Mouse (Mus musculus) brain, adult 2 months (tissue): ENCODE results near the gene Duoxa1.
A peak's percentile ranks its signal among the peaks of the same experiment; 100 is the strongest.
"Not testable (repeated sequence)": the region's sequence is repeated elsewhere in the genome, so short reads cannot be mapped to it uniquely, and the experiment has no call there.

Source experiments
- DNase-seq: peaks from one replicate; pipeline ENCODE4 v3.0.0; 2011; ENCODE audit warnings: low read depth, low spot score

The Duoxa1 gene

GRCm38 (mm10) chr2:122313536-122313935 is at the start of gene Duoxa1:
Gene Duoxa1 (minus strand): TSS chr2:122313730.
- no peak for DNase-seq

- DNase-seq, result no peak
Observed at GRCm38 (mm10) chr2:122362622-122363523, 49.3 kb upstream of the Duoxa1 start.

- DNase-seq, result peak; percentile 78
Observed at GRCm38 (mm10) chr2:122361868-122362621, 48.5 kb upstream of the Duoxa1 start.

DNA sequence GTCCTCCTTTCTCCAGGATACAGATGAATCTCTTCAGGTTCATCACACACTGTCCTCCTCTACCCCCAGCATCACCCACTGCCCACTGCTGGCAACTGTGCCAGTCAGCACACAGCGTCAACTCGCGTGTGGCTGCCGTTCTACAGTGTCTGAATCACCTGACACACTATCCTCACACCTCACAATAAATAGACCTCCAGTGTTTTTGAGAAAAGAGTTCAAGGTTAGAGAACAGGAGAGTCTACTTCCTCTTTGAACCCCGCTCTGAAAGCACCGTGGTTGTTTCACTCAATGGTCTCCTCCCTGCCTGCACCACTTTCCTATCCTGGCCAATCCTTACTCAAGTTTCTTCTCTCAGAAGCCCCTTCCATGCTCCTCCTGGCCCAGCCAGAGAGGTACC is 47.7 kb upstream of the Duoxa1 start:
- no peak for DNase-seq

DNA sequence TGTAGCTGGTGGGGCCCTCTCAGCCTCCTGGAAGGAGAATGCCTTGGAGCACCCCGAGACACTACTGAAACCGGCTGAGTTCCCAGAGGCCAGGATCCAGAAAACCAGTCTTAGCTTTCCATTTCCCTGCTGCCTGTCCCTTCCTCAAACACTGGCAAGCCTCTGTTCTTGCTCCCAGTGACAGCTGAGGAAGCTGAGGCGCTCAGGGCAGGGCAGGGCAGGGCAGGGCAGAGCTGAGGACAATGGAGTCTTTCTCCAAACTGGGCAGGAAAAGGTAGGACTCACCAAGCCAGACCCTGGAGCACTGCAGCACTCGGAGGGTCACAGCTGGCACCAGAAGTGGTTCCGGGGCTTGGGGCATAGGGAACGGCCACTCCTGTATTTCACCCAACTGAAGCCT is 46.8 kb upstream of the Duoxa1 start:
- no peak for DNase-seq

DNA sequence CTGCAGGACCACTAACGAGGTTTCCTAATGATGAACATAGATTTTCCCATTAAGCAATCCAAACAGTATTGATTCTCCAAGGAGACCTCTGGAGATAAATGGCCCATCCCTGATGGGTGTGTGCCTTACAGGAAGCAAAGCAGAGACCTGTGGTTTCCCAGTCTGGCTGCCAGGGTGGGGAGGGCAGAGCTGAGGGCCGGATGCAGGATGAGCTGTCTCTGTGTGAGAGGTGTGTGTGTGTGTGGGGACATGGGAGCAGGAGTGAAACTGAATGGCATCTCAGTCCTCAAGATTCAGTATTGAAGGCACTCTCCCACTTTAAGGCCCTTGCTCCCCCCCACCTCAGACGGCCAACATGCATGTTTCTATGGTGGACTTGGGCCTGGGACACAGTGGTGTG is 42.7 kb upstream of the Duoxa1 start:
- DNase-seq, result no peak

DNA sequence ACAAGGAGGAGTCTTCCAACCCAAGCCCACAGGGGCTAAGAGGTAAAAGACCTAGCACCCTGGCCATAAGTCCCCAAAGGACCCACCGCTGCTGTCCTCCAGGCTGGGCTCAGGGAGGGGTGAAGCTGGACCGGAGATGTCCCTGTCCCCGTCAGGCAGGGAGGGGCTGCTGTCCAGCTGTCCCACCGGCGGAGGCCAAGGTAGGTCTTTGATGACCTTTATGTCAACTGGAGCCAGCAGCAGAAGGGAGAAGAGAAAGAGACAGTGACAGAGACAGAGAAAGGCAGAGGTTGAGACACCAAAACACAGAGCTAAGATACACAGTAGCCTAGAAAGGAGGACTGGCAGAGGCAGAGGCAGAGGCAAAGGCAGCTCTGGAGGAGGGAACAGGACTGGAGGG is 41.9 kb upstream of the Duoxa1 start:
- DNase-seq, result no peak

- DNase-seq, result peak; percentile 86
Observed at GRCm38 (mm10) chr2:122354191-122354929, 40.8 kb upstream of the Duoxa1 start.

DNA sequence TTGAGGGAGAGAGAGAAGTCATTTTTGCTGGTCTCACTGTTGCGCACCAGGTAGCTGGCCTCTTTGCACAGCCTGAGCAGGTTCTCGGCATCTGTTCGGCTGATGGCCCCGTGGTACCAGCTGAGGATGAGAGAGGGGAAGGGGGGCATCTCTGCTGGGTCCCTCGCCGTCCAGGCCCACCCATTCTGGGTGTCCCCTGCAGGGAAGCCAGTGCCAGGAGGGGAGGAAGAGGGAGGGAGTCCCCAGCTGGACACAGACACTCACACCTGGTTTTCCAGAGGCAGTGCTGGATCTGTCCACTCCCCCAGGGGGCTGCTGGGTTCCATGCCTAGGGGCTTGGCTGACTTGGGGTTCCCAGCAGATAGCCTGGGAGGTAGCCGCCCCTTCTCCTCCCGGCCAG is 40.2 kb upstream of the Duoxa1 start:
- no peak for DNase-seq

DNA sequence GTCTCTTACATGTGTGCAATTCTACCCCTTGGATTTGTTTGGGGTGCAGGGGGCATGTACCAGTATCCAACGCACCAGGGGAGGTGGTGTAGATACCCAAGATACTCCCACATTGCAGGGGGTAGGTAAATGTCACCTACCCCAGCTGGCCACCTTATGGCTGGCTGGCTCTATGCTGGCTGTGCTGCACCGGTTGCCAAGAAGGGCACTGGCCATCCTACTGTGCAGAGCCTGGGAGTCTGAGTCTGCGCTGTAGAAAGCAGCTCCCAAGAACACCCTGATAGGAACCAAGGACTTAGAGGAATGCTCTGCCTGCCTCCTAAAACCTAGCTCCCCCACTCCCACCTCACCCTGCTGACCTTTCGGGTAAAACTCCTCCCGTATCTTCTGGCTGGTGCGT is 39.5 kb upstream of the Duoxa1 start:
- DNase-seq, result peak; percentile 73

GRCm38 (mm10) chr2:122351931-122352329 is 38.4 kb upstream of the Duoxa1 start:
- DNase-seq, result peak; percentile 71

DNA sequence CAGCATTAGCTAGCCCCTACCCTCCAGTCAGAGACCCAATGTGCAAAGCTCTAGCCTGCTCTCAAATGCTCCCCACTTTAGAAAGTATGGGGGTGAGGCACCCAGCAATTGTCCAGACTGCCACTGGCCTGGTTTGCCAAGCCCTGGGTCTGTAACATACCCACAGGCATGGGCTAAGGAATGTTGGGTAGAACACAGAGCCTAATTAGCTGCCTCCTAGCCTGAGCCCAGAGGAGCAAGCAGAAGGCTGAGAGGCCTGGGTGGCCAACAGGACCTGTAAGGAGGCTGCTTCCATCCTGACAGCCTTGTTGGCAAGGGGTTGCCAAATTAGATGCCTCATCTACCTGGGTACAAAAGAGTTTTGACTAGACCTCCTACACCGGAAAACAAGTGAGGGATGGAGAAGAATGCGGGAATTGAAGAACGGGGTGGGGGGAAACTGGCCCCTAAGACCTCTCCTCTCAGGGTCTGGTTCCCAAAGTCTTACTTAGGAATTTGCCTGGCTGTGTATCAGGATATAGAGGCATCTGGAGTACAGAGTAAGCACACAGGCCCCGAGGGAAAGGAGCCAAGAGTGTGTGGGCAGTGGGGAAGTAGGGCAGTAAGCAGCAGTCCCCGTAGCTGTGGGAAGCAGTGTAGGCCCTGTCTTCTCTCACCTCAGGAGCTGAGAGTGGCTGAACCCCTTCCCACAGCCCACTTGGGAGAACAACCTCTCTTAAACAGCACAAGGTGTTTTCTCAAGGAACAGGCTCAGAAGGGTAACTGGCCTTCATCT is 37.8 kb upstream of the Duoxa1 start:
- peak; percentile 88 for DNase-seq

DNA sequence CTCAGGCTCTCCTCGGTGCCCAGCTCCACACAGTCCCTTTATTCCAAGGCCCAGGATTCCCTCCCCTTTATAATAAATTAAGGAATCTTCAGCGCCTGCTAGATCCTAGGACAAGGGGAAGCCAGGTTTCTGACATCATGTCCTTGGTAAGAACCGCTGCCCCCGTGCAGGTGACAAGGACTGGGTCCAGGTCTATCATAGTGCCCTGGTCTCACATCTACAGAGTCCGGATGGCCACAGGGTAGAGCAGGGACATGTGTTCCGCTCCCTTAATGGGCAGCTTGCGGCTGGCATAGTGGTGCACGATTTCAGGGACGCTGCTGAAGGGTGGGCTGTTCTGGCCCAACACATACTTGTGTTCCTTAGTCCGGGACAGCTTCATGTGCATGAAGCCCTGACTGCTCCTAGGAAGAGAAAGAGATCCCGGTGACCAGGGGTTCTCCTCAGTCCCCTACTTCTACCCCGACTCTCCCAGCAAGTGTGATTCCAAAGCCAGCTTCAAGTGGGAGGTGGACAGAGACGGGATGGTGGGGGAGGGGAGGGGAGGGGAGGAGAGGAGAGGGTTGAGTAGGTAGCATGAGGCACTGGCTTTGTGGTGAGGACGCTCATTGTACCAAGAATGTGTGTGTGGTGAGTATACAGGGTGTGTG is 35.7 kb upstream of the Duoxa1 start:
- peak; percentile 74 for DNase-seq

DNA sequence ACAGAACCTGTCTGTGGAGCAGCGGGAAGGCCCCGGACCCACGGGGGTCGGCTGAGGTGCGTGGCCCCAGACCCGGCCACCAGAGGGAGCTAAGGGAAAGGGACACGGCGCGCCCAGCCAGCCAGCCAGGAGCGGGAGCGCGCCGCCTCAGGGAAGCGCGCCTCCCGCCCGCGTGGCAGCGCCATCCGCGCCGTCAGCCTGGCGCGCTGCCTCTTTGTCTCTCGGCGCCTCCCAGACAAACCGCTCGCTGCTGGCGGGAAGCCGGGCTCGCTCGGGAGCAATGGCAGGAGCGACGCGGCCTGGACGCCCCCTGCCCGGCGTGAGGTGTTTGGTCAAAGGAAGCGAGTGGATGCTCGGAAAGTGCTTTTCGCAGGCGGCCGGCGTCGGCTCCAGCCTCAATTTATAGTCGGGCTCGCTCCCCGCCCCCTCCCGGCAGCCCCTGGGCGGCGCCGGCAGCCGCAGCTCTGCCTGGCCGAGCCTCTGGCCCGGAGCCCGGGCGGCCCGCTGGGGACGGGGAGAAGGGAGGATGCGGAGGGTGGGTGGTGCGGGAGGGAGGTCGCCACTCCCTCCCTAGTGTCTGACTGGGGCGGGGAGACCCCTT is 35.1 kb upstream of the Duoxa1 start:
- DNase-seq, result peak; percentile 94

DNA sequence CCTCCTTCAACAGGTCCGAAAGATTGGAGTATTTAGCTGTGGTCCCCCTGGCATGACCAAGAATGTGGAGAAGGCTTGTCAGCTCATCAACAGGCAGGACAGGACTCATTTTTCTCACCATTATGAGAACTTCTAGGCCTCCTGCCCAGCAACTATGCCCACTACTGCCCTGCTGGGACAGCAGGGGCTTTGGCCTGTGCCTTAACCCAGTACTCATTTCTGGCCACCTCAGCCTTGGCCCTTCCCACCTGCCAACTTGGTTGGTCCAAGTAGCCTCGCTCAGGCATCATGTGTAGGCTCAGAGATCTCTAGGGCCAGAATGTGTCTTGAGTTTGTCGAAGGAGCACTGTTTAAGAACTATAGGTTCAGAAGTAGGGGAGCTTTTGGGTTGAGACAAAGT is 33.7 kb upstream of the Duoxa1 start:
- DNase-seq, result no peak

DNA sequence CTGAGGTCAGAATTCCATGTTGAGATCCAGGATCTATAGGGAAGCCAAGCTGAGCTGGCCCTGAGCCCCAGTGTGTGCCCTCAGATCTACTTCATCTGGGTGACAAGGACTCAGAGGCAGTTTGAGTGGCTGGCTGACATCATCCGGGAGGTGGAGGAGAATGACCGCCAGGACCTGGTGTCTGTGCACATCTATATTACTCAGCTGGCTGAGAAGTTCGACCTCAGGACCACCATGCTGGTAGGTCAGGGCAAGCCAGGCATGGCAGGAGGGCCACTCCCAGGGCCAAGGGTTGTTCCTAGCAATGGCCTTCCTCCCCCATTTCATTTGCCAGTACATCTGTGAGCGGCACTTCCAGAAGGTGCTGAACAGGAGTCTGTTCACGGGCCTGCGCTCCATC is 32.6 kb upstream of the Duoxa1 start:
- not testable (repeated sequence) for DNase-seq

DNA sequence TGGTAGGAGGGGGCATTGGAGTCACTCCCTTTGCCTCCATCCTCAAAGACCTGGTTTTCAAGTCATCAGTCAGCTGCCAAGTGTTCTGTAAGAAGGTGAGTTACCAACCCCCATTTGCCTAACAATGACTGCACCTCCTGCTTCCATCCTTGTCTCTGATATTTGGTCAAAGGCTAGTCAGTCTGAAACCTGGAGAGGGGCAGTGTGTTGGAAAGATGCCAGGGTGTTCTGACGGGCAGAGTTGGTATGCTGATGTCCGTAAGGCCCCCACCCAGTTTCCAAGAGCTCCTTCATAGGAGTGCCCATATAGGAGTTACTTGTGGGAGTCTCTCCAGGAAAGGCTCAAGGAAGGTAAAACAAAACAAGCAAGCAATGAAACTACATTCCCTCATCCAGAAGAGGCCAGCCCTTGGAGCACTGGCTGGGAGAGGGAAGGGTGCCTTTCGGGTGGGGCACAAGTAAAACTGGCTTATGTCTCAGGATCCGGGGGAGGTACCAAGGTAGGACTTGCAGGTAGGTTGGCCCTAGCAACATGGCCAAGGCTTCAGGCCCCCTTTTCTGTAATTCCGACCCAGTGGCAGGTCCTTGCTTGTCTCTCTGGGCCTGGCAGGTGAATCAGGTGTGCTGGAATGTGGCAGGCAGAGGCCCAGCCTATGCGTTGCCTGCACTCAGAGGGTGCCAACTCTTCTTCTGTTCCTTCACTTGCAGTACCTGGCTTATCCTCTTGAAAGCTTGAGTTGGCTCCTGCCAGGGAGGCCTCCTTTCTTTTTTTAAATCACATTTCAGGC is 31.8 kb upstream of the Duoxa1 start:
- peak; percentile 46 for DNase-seq

- DNase-seq, result no peak
Observed at GRCm38 (mm10) chr2:122337291-122337690, 23.8 kb upstream of the Duoxa1 start.

- DNase-seq, result no peak
Observed at GRCm38 (mm10) chr2:122334170-122334569, 20.6 kb upstream of the Duoxa1 start.

- DNase-seq, result no peak
Observed at GRCm38 (mm10) chr2:122332222-122332621, 18.7 kb upstream of the Duoxa1 start.
